Mouse (Mus musculus) thymus, adult 2 months (tissue): Measurements from ENCODE around the gene Tnfrsf13c. TPM values are rescaled to one million over a fixed set of nuclear protein-coding genes. Genes with fewer than 3 reads are reported as not detected.

ENCODE experiments used
- DNase-seq: peaks from one replicate; pipeline ENCODE4 v3.0.0; 2021
- H3K27ac ChIP-seq: fragments of 200-500 bp; 2 replicates; pipeline ENCODE4 v1.5.1; 2012; ENCODE audit warnings: low read length, control low read depth; ENCODE audit not compliant: control insufficient read depth, insufficient read depth
- H3K27me3 ChIP-seq: fragments of 200-500 bp; 2 replicates; pipeline ENCODE4 v1.6.1; 2012; ENCODE audit warnings: mild to moderate bottlenecking, low read length, moderate library complexity, mixed read lengths; ENCODE audit not compliant: control insufficient read depth, insufficient read depth
- H3K36me3 ChIP-seq: fragments of 200-500 bp; 2 replicates; pipeline ENCODE4 v1.6.1; 2012; ENCODE audit warnings: mild to moderate bottlenecking, low read length, moderate library complexity; ENCODE audit not compliant: control insufficient read depth, insufficient read depth
- H3K4me1 ChIP-seq: fragments of 200-500 bp; replicated peaks from 2 replicates; pipeline ENCODE4 v1.6.1; 2012; ENCODE audit warnings: low read length; ENCODE audit not compliant: control insufficient read depth, insufficient read depth
- H3K4me3 ChIP-seq: fragments of 200-500 bp; 2 replicates; pipeline ENCODE4 v1.5.1; 2012; ENCODE audit warnings: mild to moderate bottlenecking, low read length, control low read depth, moderate library complexity; ENCODE audit not compliant: control insufficient read depth, insufficient read depth
- CTCF ChIP-seq: fragments of 200-500 bp; IDR thresholded peaks from 2 replicates; pipeline ENCODE4 v1.5.1; 2012; ENCODE audit warnings: mild to moderate bottlenecking, control low read depth, low read length, moderate library complexity, borderline replicate concordance; ENCODE audit not compliant: control insufficient read depth, poor library complexity, insufficient read depth; ENCODE audit errors: extremely low read depth
- POLR2A ChIP-seq: fragments of 200-500 bp; IDR thresholded peaks from 2 replicates; pipeline ENCODE4 v1.6.1; 2012; ENCODE audit warnings: mild to moderate bottlenecking, low read length, control low read depth, moderate library complexity; ENCODE audit not compliant: control insufficient read depth, poor library complexity, insufficient read depth; ENCODE audit errors: extremely low read depth
- WGBS: fragments of 180-500 bp; shearing (Covaris S2); methylation state at CpG from one replicate; pipeline ENCODE4 v1.1.7; 2018; 5-methylcytosine and 5-hydroxymethylcytosine counted together
- polyA plus RNA-seq: library from polyadenylated mRNA; depleted of rRNA; stranded (reverse); fragments of >200 nt; gene quantifications from 2 replicates; pipeline ENCODE4 v1.2.3, GENCODE M21; 2012

Tnfrsf13c gene
- polyA plus RNA-seq, 1 experiment, result 4.3 TPM

GRCm38 (mm10) chr15:82206365-82207104, 17.6 kb downstream of the Tnfrsf13c start:
- no peak for TF ChIP-seq CTCF
- no peak for TF ChIP-seq POLR2A
- H3K27ac ChIP-seq, result no peak overlapping the region
- H3K27me3 ChIP-seq, result peaks cover 7% of the 10 kb centered on the region; the same call in 1 of the 2 replicates
- 91% methylated on average over 9 of the region's 9 CpGs for WGBS
- no peak overlapping the region for H3K4me3 ChIP-seq
- DNase-seq, result no peak
- H3K4me1 ChIP-seq, result no peaks in the 10 kb centered on the region
- peaks cover 16% of the 10 kb centered on the region; the same call in 1 of the 2 replicates for H3K36me3 ChIP-seq

- H3K4me1 ChIP-seq, result no peaks in the 10 kb centered on the region
- DNase-seq, result no peak
- H3K27me3 ChIP-seq, result no peaks in the 10 kb centered on the region
- peaks cover 26% of the 10 kb centered on the region for H3K36me3 ChIP-seq
- no peak overlapping the region for H3K27ac ChIP-seq
- H3K4me3 ChIP-seq, result no peak overlapping the region
- TF ChIP-seq CTCF (no peak), POLR2A (no peak)
- 85% methylated on average over 10 of the region's 10 CpGs for WGBS
Observed at GRCm38 (mm10) chr15:82204680-82205371, 19.3 kb downstream of the Tnfrsf13c start.

GRCm38 (mm10) chr15:82203611-82204351, 20.4 kb downstream of the Tnfrsf13c start:
- Histone ChIP-seq H3K27ac (no peak overlapping the region), H3K4me1 (no peaks in the 10 kb centered on the region), H3K36me3 (peaks cover 36% of the 10 kb centered on the region), H3K4me3 (no peak overlapping the region), H3K27me3 (no peaks in the 10 kb centered on the region)
- no peak for DNase-seq
- 95% methylated on average over 20 of the region's 20 CpGs for WGBS
- TF ChIP-seq POLR2A, result no peak
- no peak for TF ChIP-seq CTCF

- TF ChIP-seq CTCF (no peak), POLR2A (no peak)
- H3K4me3 ChIP-seq, result no peak overlapping the region
- H3K4me1 ChIP-seq, result no peaks in the 10 kb centered on the region
- no peak for DNase-seq
- no peaks in the 10 kb centered on the region for H3K27me3 ChIP-seq
- WGBS, result 96% methylated on average over 10 of the region's 10 CpGs
- H3K36me3 ChIP-seq, result peaks cover 37% of the 10 kb centered on the region
- H3K27ac ChIP-seq, result no peak overlapping the region
Observed at GRCm38 (mm10) chr15:82203090-82203489, 21.1 kb downstream of the Tnfrsf13c start.

- Histone ChIP-seq H3K4me1 (no peaks in the 10 kb centered on the region), H3K27me3 (no peaks in the 10 kb centered on the region), H3K36me3 (peaks cover 44% of the 10 kb centered on the region), H3K27ac (no peak overlapping the region), H3K4me3 (no peak overlapping the region)
- 87% methylated on average over 6 of the region's 6 CpGs for WGBS
- TF ChIP-seq CTCF, result no peak
- no peak for TF ChIP-seq POLR2A
- DNase-seq, result no peak
Observed at GRCm38 (mm10) chr15:82202086-82202485, 22.1 kb downstream of the Tnfrsf13c start.

GRCm38 (mm10) chr15:82199546-82199945, 24.6 kb downstream of the Tnfrsf13c start:
- Histone ChIP-seq H3K27me3 (no peaks in the 10 kb centered on the region), H3K27ac (no peak overlapping the region), H3K4me1 (no peaks in the 10 kb centered on the region), H3K4me3 (no peak overlapping the region), H3K36me3 (peaks cover 57% of the 10 kb centered on the region)
- WGBS, result 82% methylated on average over 12 of the region's 12 CpGs
- no peak for TF ChIP-seq POLR2A
- TF ChIP-seq CTCF, result no peak
- no peak for DNase-seq

GRCm38 (mm10) chr15:82198342-82198741, 25.8 kb downstream of the Tnfrsf13c start:
- Histone ChIP-seq H3K4me1 (no peaks in the 10 kb centered on the region), H3K4me3 (no peak overlapping the region), H3K36me3 (peaks cover 64% of the 10 kb centered on the region), H3K27me3 (no peaks in the 10 kb centered on the region), H3K27ac (no peak overlapping the region)
- TF ChIP-seq CTCF (no peak), POLR2A (no peak)
- DNase-seq, result no peak
- 54% methylated on average over 7 of the region's 7 CpGs for WGBS
